Mouse (Mus musculus) heart, postnatal 0 days (tissue): ENCODE measurements around the gene Fam189a1. TPM values are rescaled to one million over a fixed set of nuclear protein-coding genes. Genes with fewer than 3 reads are reported as not detected.

Source experiments
- ATAC-seq: fragments of 200-750 bp; cut with Nextera tagmentation; 2 replicates; pipeline ENCODE4 v1.8.0; 2017; ENCODE audit warnings: low read depth, moderate number of reproducible peaks, moderate library complexity; ENCODE audit not compliant: insufficient read depth
- DNase-seq: peaks from one replicate; pipeline ENCODE4 v3.0.0-alpha.2; 2016; ENCODE audit warnings: low spot score
- H3K27ac ChIP-seq: fragments of 300-500 bp; sonication (generic); 2 replicates; pipeline ENCODE4 v1.5.1; 2014; ENCODE audit warnings: low read depth, mild to moderate bottlenecking
- H3K27me3 ChIP-seq: fragments of 300-500 bp; sonication (generic); 2 replicates; pipeline ENCODE4 v1.6.1; 2014; ENCODE audit warnings: low read length, mixed read lengths; ENCODE audit not compliant: control insufficient read depth, insufficient read depth
- H3K36me3 ChIP-seq: fragments of 300-500 bp; sonication (generic); replicated peaks from 2 replicates; pipeline ENCODE4 v1.6.1; 2014; ENCODE audit warnings: low read length, mixed read lengths; ENCODE audit not compliant: control insufficient read depth, insufficient read depth
- H3K4me1 ChIP-seq: fragments of 300-500 bp; sonication (generic); 2 replicates; pipeline ENCODE4 v1.6.1; 2014; ENCODE audit warnings: antibody characterized with exemption; ENCODE audit not compliant: control insufficient read depth, insufficient read depth
- H3K4me2 ChIP-seq: fragments of 300-500 bp; sonication (generic); 2 replicates; pipeline ENCODE4 v1.6.1; 2014; ENCODE audit warnings: low read depth, mild to moderate bottlenecking, low read length, moderate library complexity
- H3K4me3 ChIP-seq: fragments of 300-500 bp; sonication (generic); 2 replicates; pipeline ENCODE4 v1.5.1; 2014; ENCODE audit warnings: low read depth, low read length
- H3K9ac ChIP-seq: fragments of 300-500 bp; sonication (generic); replicated peaks from 2 replicates; pipeline ENCODE4 v1.6.1; 2014; ENCODE audit warnings: low read depth, low read length, mixed read lengths
- H3K9me3 ChIP-seq: fragments of 300-500 bp; sonication (generic); replicated peaks from 2 replicates; pipeline ENCODE4 v1.6.1; 2016; ENCODE audit warnings: low read length; ENCODE audit not compliant: control insufficient read depth
- CTCF ChIP-seq: IDR thresholded peaks from 2 replicates; pipeline ENCODE4 v1.5.1; 2016; ENCODE audit warnings: antibody characterized with exemption, control low read depth, low read depth
- EP300 ChIP-seq: IDR thresholded peaks from 2 replicates; pipeline ENCODE4 v1.6.1; 2016; ENCODE audit warnings: antibody characterized with exemption, low read depth
- WGBS: fragments of 180-500 bp; shearing (Covaris S2); extraction: QIAGEN DNeasy Blood & Tissue Kit; methylation state at CpG from one replicate; pipeline ENCODE4 v1.1.7; 2014; 5-methylcytosine and 5-hydroxymethylcytosine counted together
- microRNA-seq: library from miRNA; unstranded; fragments of <30 nt; microRNA quantifications from one replicate; pipeline ENCODE4, GENCODE M21; 2016
- polyA plus RNA-seq: library from polyadenylated mRNA; unstranded; fragments of >200 nt; fragmentation: Nextera tagmentation; extraction: Ambion mirVana; gene quantifications from 2 replicates; pipeline ENCODE4 v1.2.1, GENCODE M21; 2015
- total RNA-seq: library from RNA; depleted of rRNA; stranded (reverse); fragments of >200 nt; gene quantifications from 2 replicates; pipeline ENCODE4 v1.2.3, GENCODE M21; 2014; ENCODE audit warnings: low replicate concordance

Gene Fam189a1
- total and polyA plus RNA-seq, 2 experiments from 2014 or later = 0.11 to 0.42 TPM

DNA sequence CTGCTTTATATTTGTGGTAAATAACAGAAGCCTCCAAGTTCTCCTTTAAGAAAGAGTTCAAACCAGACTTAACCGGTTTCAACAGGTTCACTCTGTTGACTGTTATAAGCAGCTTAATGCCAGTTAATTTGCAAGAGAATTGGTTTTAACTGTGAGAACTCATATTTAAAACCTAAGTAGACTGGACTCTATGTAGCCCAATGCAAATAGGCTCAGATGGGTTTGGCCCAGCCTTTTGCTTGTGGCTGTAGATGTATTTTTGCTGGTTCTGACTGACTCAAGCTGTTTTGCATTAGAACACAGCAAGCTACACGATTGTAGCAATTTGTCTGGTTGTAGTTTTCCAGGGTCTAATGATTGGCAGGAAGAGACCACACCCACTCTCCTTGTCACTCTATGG is 440.1 kb downstream of the Fam189a1 start:
- ATAC-seq (no peak), DNase-seq (no peak)
- 69% methylated on average over 2 of the region's 2 CpGs for WGBS

DNA sequence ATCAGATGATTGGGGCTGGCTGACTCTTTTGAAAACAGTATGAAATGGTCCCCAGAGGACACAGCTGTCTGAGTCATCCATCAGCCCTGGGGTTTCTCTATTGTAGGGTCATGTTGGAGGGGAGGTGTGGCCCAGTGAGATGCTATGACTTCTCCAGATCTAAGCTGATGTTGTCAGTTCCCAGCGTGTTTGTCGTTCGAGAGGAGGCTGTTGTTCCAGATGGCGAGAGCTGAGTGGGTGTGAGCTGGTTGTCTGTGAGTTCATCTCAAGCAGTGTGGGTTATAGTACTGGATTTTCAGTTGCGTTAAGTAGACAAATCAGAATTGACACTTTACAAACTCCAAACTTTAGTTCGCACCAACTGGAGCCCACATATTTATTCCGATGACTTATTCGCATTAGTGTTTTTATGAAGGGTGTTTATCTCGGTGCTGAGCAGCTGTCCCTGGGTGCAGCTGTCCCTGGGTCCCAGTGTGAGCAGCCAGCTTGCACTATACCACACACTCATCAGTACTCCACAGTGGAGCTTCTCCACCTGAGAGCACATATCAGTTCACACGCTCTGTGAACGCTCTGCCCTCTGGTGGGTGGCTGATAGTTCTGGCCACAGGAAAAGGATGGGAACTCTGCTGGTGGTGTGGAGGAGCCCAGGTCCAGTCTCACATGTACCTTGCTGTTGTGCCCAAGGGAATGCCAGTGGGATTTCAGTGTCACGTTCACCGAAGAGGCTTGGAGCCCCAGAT is 446.7 kb downstream of the Fam189a1 start:
- no peaks in the 10 kb centered on the region for H3K36me3 ChIP-seq
- ATAC-seq = no peak
- H3K4me3 ChIP-seq = no peak overlapping the region
- H3K9me3 ChIP-seq = no peaks in the 10 kb centered on the region
- no peak overlapping the region for H3K4me2 ChIP-seq
- no peaks in the 10 kb centered on the region for H3K4me1 ChIP-seq
- H3K9ac ChIP-seq = no peak overlapping the region
- WGBS = 79% methylated on average over 13 of the region's 13 CpGs
- no peak overlapping the region for H3K27ac ChIP-seq
- no peak for DNase-seq
- TF ChIP-seq EP300 (no peak), CTCF (no peak)
- H3K27me3 ChIP-seq = no peaks in the 10 kb centered on the region

More for the DNA sequence above, 440.1 kb downstream of the Fam189a1 start:
- Histone ChIP-seq H3K36me3 (no peaks in the 10 kb centered on the region), H3K4me1 (no peaks in the 10 kb centered on the region), H3K4me3 (no peak overlapping the region), H3K27me3 (no peaks in the 10 kb centered on the region), H3K9me3 (no peaks in the 10 kb centered on the region), H3K9ac (no peak overlapping the region), H3K27ac (no peak overlapping the region), H3K4me2 (no peak overlapping the region)
- TF ChIP-seq EP300 (no peak), CTCF (no peak)

DNA sequence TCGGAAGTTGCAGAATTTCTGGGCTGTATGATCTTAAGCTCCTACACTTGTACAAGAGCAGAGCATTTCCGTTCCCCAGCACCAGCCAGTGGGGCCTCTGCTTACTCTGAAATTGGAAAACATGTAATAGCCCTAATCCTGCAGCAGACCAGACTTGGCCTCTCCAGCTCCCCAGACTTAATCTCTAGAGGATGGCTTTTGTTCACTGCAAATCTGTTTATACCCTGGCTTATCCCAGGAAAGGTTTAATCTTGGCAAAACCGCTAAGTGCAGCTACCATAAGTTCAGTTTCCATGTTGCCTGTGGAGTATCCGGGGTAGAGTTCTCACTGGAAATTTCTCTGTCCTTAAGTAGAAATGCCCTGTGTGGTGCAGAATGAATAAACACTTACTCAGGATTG is 448.2 kb downstream of the Fam189a1 start:
- no peak overlapping the region for H3K27ac ChIP-seq
- ATAC-seq (no peak), DNase-seq (no peak)
- no peak overlapping the region for H3K4me3 ChIP-seq
- H3K36me3 ChIP-seq = no peaks in the 10 kb centered on the region
- no peaks in the 10 kb centered on the region for H3K9me3 ChIP-seq
- H3K4me1 ChIP-seq = no peaks in the 10 kb centered on the region
- TF ChIP-seq CTCF (no peak), EP300 (no peak)
- H3K4me2 ChIP-seq = no peak overlapping the region
- 66% methylated on average over 4 of the region's 4 CpGs for WGBS
- H3K9ac ChIP-seq = no peak overlapping the region
- H3K27me3 ChIP-seq = no peaks in the 10 kb centered on the region

Small RNAs within 50 kb of the gene (microRNA-seq; reads per million reads assigned to microRNA genes)
- gene Gm25249 = not detected
